ENCODE assay signal across 25 mouse cellular contexts in genomic region chr4:128723431-128723830, GRCm38 (mm10). TPM values are rescaled to one million over a fixed set of nuclear protein-coding genes. Genes with fewer than 3 reads are reported as not detected.
DNase-seq lines count a peak whose midpoint lies in the region; ATAC-seq and TF ChIP-seq lines count a peak whose summit lies in the region.
"Had no signal": no experiment of that assay in that cellular context is flagged by ENCODE, and none has a peak within 500 bp of the region (broad histone marks: within the 10 kb centered on the region; RNA-seq: fewer than 3 reads in every experiment).

No protein-coding gene starts in this region.

- 82% methylated on average over 13 of the region's 13 CpGs for WGBS in forebrain, embryonic 11.5 days
- WGBS in forebrain, embryonic 12.5 days, result 80% methylated on average over 13 of the region's 13 CpGs
- 79% methylated on average over 13 of the region's 13 CpGs for WGBS in heart, embryonic 15.5 days
- 71% methylated on average over 13 of the region's 13 CpGs for WGBS in heart, embryonic 11.5 days (ENCODE audit: insufficient replicate concordance)
- WGBS in midbrain, embryonic 12.5 days, result 74% methylated on average over 13 of the region's 13 CpGs
- 70% methylated on average over 13 of the region's 13 CpGs for WGBS in midbrain, postnatal 0 days

- no peaks in the 10 kb centered on the region for H3K27me3 ChIP-seq in forebrain, embryonic 11.5 days (ENCODE audit: control insufficient read depth, insufficient read depth, low read length)
- peaks cover 6% of the 10 kb centered on the region; the same call in 1 of the 2 replicates for H3K27me3 ChIP-seq in forebrain, embryonic 12.5 days
- H3K27me3 ChIP-seq in heart, embryonic 15.5 days, result no peaks in the 10 kb centered on the region
- no peaks in the 10 kb centered on the region; the same call in 1 of the 2 replicates for H3K27me3 ChIP-seq in heart, embryonic 11.5 days (ENCODE audit: control insufficient read depth, insufficient read depth, low read length)
- peaks cover 5% of the 10 kb centered on the region; the same call in 1 of the 2 replicates for H3K27me3 ChIP-seq in midbrain, embryonic 12.5 days
- H3K27me3 ChIP-seq in midbrain, postnatal 0 days (ENCODE audit: insufficient read depth, low read length), result no peaks in the 10 kb centered on the region
- H3K27me3 ChIP-seq: limb, embryonic 15.5 days; midbrain, embryonic 15.5 days had no signal

- H3K36me3 ChIP-seq in forebrain, embryonic 11.5 days (ENCODE audit: control insufficient read depth, insufficient read depth, low read length), result no peaks in the 10 kb centered on the region
- no peaks in the 10 kb centered on the region for H3K36me3 ChIP-seq in forebrain, embryonic 12.5 days (replicated peaks)
- H3K36me3 ChIP-seq in heart, embryonic 15.5 days, result no peaks in the 10 kb centered on the region
- H3K36me3 ChIP-seq in heart, embryonic 11.5 days (ENCODE audit: control insufficient read depth, insufficient read depth, low read length), result no peaks in the 10 kb centered on the region
- no peaks in the 10 kb centered on the region for H3K36me3 ChIP-seq in midbrain, embryonic 12.5 days
- peaks cover 3% of the 10 kb centered on the region; the same call in 1 of the 2 replicates for H3K36me3 ChIP-seq in midbrain, postnatal 0 days (ENCODE audit: insufficient read depth, low read length)
- H3K36me3 ChIP-seq: limb, embryonic 15.5 days; midbrain, embryonic 15.5 days had no signal

- peak; percentile 38 for DNase-seq in forebrain, embryonic 11.5 days (ENCODE audit: low spot score)
- no peak for DNase-seq in midbrain, postnatal 0 days (ENCODE audit: low spot score)
- no peak for DNase-seq in adrenal gland, adult 2 months
- DNase-seq: adrenal gland, adult 8-10 months; gastrocnemius, postnatal 14 days; kidney, adult 18-20 months; kidney, postnatal 4 days; layer of hippocampus, adult 9-11 months; lung, embryonic 14.5 days; right cerebral cortex, postnatal 25 days; spleen, adult 18-20 months; thymus, postnatal 14 days had no signal

- H3K4me3 ChIP-seq in forebrain, embryonic 11.5 days (ENCODE audit: low read depth, low read length), result no peak overlapping the region
- no peak overlapping the region for H3K4me3 ChIP-seq in forebrain, embryonic 12.5 days (replicated peaks)
- H3K4me3 ChIP-seq in heart, embryonic 15.5 days, result no peak overlapping the region
- no peak overlapping the region for H3K4me3 ChIP-seq in heart, embryonic 11.5 days (ENCODE audit: low read depth, low read length)
- H3K4me3 ChIP-seq in midbrain, embryonic 12.5 days, result no peak overlapping the region
- H3K4me3 ChIP-seq in midbrain, postnatal 0 days (ENCODE audit: low read depth, low read length), result no peak overlapping the region
- H3K4me3 ChIP-seq: left cerebral cortex, adult 2 months; limb, embryonic 15.5 days; midbrain, embryonic 15.5 days; myocyte; neural tube, embryonic 13.5 days had no signal

- H3K27ac ChIP-seq in forebrain, embryonic 11.5 days (ENCODE audit: low read depth, low read length), result no peak overlapping the region
- no peak overlapping the region; the same call in 1 of the 2 replicates for H3K27ac ChIP-seq in forebrain, embryonic 12.5 days
- H3K27ac ChIP-seq in heart, embryonic 15.5 days, result 0 out of 2 replicates have a peak overlapping the region, but pooled peaks have one; percentile 53
- no peak overlapping the region for H3K27ac ChIP-seq in heart, embryonic 11.5 days (ENCODE audit: low read depth, low read length)
- H3K27ac ChIP-seq in midbrain, embryonic 12.5 days (replicated peaks), result 0 out of 2 replicates have a peak overlapping the region, but pooled peaks have one; percentile 8
- H3K27ac ChIP-seq in midbrain, postnatal 0 days (ENCODE audit: low read depth, low read length), result no peak overlapping the region
- H3K27ac ChIP-seq: limb, embryonic 15.5 days; liver, embryonic 14.5 days; midbrain, embryonic 15.5 days; neural tube, embryonic 13.5 days had no signal

- H3K4me1 ChIP-seq in forebrain, embryonic 11.5 days (replicated peaks; ENCODE audit: control insufficient read depth, insufficient read depth, low read length), result peaks cover 37% of the 10 kb centered on the region
- peaks cover 70% of the 10 kb centered on the region for H3K4me1 ChIP-seq in forebrain, embryonic 12.5 days
- peaks cover 40% of the 10 kb centered on the region for H3K4me1 ChIP-seq in heart, embryonic 15.5 days (replicated peaks)
- H3K4me1 ChIP-seq in heart, embryonic 11.5 days (ENCODE audit: control insufficient read depth, insufficient read depth, low read length), result peaks cover 37% of the 10 kb centered on the region
- peaks cover 74% of the 10 kb centered on the region for H3K4me1 ChIP-seq in midbrain, embryonic 12.5 days
- H3K4me1 ChIP-seq in midbrain, postnatal 0 days (ENCODE audit: insufficient read depth, low read length), result 0 out of 2 replicates have a peak, but pooled peaks cover 7% of the 10 kb centered on the region

- TF ChIP-seq CTCF in midbrain, postnatal 0 days (IDR thresholded peaks at IDR 0.05), result no peak

- no peak overlapping the region for H3K9ac ChIP-seq in forebrain, embryonic 11.5 days (ENCODE audit: low read length)
- no peak overlapping the region for H3K9ac ChIP-seq in forebrain, embryonic 12.5 days
- no peak overlapping the region for H3K9ac ChIP-seq in heart, embryonic 15.5 days
- no peak overlapping the region for H3K9ac ChIP-seq in heart, embryonic 11.5 days (ENCODE audit: low read depth, low read length)
- H3K9ac ChIP-seq in midbrain, embryonic 12.5 days (replicated peaks), result no peak overlapping the region
- H3K9ac ChIP-seq in midbrain, postnatal 0 days (replicated peaks; ENCODE audit: low read length, poor library complexity, severe bottlenecking), result no peak overlapping the region
- H3K9ac ChIP-seq: limb, embryonic 15.5 days; liver, embryonic 14.5 days; lung, embryonic 14.5 days; midbrain, embryonic 15.5 days; neural tube, embryonic 13.5 days had no signal

- no peak for ATAC-seq in forebrain, embryonic 11.5 days (replicated peaks; ENCODE audit: low FRiP score)
- ATAC-seq in forebrain, embryonic 12.5 days (ENCODE audit: low FRiP score), result no peak
- ATAC-seq in heart, embryonic 15.5 days (replicated peaks; ENCODE audit: insufficient number of reproducible peaks, insufficient read depth, low FRiP score, low read depth), result no peak
- ATAC-seq in heart, embryonic 11.5 days (replicated peaks; ENCODE audit: insufficient number of reproducible peaks, low FRiP score, low TSS enrichment), result no peak
- ATAC-seq in midbrain, embryonic 12.5 days (ENCODE audit: low FRiP score, low read depth), result no peak
- no peak for ATAC-seq in midbrain, postnatal 0 days (ENCODE audit: low FRiP score)
- ATAC-seq: forebrain, embryonic 16.5 days; inflammation-experienced regulatory T-cells, adult 6 months; midbrain, embryonic 15.5 days had no signal

- no peak overlapping the region for H3K4me2 ChIP-seq in forebrain, embryonic 11.5 days (ENCODE audit: low read depth, low read length, severe bottlenecking)
- H3K4me2 ChIP-seq in forebrain, embryonic 12.5 days, result no peak overlapping the region
- H3K4me2 ChIP-seq in heart, embryonic 15.5 days, result no peak overlapping the region
- H3K4me2 ChIP-seq in heart, embryonic 11.5 days, result no peak overlapping the region
- H3K4me2 ChIP-seq in midbrain, embryonic 12.5 days (replicated peaks), result no peak overlapping the region
- no peak overlapping the region for H3K4me2 ChIP-seq in midbrain, postnatal 0 days (ENCODE audit: low read depth, low read length, poor library complexity, severe bottlenecking)
- H3K4me2 ChIP-seq: limb, embryonic 15.5 days; lung, embryonic 14.5 days; midbrain, embryonic 15.5 days; neural tube, embryonic 13.5 days had no signal

- no peaks in the 10 kb centered on the region for H3K9me3 ChIP-seq in forebrain, embryonic 11.5 days (ENCODE audit: control insufficient read depth, low read length)
- no peaks in the 10 kb centered on the region for H3K9me3 ChIP-seq in forebrain, embryonic 12.5 days
- H3K9me3 ChIP-seq in heart, embryonic 15.5 days (replicated peaks), result no peaks in the 10 kb centered on the region
- H3K9me3 ChIP-seq in heart, embryonic 11.5 days (replicated peaks; ENCODE audit: control insufficient read depth, low read length), result no peaks in the 10 kb centered on the region
- H3K9me3 ChIP-seq in midbrain, embryonic 12.5 days, result no peaks in the 10 kb centered on the region
- no peaks in the 10 kb centered on the region for H3K9me3 ChIP-seq in midbrain, postnatal 0 days (ENCODE audit: low read length)
- H3K9me3 ChIP-seq: limb, embryonic 15.5 days; midbrain, embryonic 15.5 days; neural tube, embryonic 13.5 days had no signal

RNA-seq across cellular contexts. Expression of gene A3galt2, which starts 31.7 kb away (rescaled TPM):
- polyA plus RNA-seq in forebrain, embryonic 11.5 days (2014; fragmentation: Nextera tagmentation; extraction: Ambion mirVana), result 0.56 TPM in 2 replicates
- polyA plus RNA-seq in forebrain, embryonic 12.5 days (2016; fragmentation: Nextera tagmentation; extraction: Ambion mirVana), result 0.38 and 0.57 TPM in 2 replicates
- 0.04 TPM in 1 of 2 replicates, not detected in the other for polyA plus RNA-seq in heart, embryonic 15.5 days (2015; fragmentation: Nextera tagmentation; extraction: Ambion mirVana)
- 0.11 and 0.20 TPM in 2 replicates for polyA plus RNA-seq in heart, embryonic 11.5 days (2014; fragmentation: Nextera tagmentation; extraction: Ambion mirVana)
- polyA plus RNA-seq in midbrain, embryonic 12.5 days (2016; fragmentation: Nextera tagmentation; extraction: Ambion mirVana), result 0.56 and 0.59 TPM in 2 replicates
- 0.19 and 0.38 TPM in 2 replicates for total RNA-seq in midbrain, postnatal 0 days (2014; rRNA removed)
- 0.05 TPM in 1 of 2 replicates, not detected in the other for polyA plus RNA-seq in midbrain, postnatal 0 days (2015; fragmentation: Nextera tagmentation; extraction: Ambion mirVana)
- under 1 TPM; 0.20 to 0.21 TPM for total RNA-seq in adrenal gland, adult 2 months (2021)
- polyA plus RNA-seq in adrenal gland, adult 2 months (2012; rRNA removed), result 0.51 and 0.60 TPM in 2 replicates
- total RNA-seq: MEL had no signal

Comparison
In these comparisons a context has a peak if more than half of its experiments do, and no peak if none do; other contexts are left out.
1. H3K27ac ChIP-seq: peak in heart, embryonic 15.5 days (single experiment) and midbrain, embryonic 12.5 days (single experiment); none in forebrain, embryonic 11.5 days (single experiment), forebrain, embryonic 12.5 days (single experiment), heart, embryonic 11.5 days (single experiment) and midbrain, postnatal 0 days (single experiment).